Mouse (Mus musculus): ENCODE measurements around the gene Krtap4-13. TPM values are rescaled to one million over a fixed set of nuclear protein-coding genes. Genes with fewer than 3 reads are reported as not detected.
"Not testable (repeated sequence)": the region's sequence is repeated elsewhere in the genome, so short reads cannot be mapped to it uniquely, and the experiment has no call there.

Krtap4-13 gene
- not detected in 2 replicates for total RNA-seq (2015)
- total RNA-seq (2017) = not detected in 2 replicates

DNA sequence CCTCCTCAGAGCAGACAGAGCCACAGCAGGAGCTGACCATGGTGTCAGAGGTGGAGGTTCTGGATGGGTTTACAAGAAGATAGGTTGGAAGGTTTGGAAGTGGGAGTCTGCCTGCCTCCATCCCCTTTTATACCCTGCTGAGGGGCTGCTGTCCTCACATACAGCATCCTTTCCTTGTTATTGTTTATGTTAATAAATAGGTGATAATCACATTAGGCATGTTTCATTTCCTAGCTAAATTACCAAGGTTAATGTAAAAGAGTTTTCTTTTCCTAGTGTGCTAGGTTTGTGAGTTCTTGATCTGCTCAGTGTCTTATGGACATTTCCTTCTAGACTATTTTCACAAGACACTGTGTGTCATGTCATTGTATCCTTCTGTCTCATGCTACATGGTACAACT is at the start of gene Krtap4-13:
Krtap4-13 (minus strand) TSS at position 101 of the 400 bp plus-strand sequence.
- ATAC-seq (replicated peaks; ENCODE audit: poor library complexity) = not testable (repeated sequence)

DNA sequence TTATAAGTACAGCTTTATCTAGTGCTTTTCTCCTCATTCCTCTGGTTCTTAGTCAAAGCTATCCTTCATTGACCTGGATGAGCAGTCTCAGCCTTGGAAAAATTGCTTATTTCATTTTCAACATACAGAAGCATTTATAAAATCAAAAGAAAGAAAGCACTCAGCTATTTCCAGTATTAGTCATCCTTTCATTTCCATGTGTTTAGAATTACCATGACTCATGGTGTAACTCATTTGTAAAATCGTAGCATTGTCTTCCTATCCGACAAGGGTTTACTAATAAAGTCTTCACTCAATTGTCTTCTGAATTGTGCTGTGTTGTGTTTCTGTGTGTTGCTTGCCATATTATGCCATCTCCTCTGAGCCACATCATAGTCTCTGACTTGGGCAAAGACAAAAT is 49.1 kb upstream of the Krtap4-13 start:
- ATAC-seq (replicated peaks; ENCODE audit: poor library complexity) = no peak

- ATAC-seq (replicated peaks; ENCODE audit: poor library complexity) = no peak
Measured at GRCm38 (mm10) chr11:99857617-99858016, 47.9 kb upstream of the Krtap4-13 start, which contains the start of gene Gm11568. Gm11568 (plus strand) TSS chr11:99857917.

- no peak for ATAC-seq (replicated peaks; ENCODE audit: poor library complexity)
Measured at GRCm38 (mm10) chr11:99854121-99854520, 44.4 kb upstream of the Krtap4-13 start.

- no peak for ATAC-seq (replicated peaks; ENCODE audit: poor library complexity)
Measured at GRCm38 (mm10) chr11:99851508-99851907, 41.8 kb upstream of the Krtap4-13 start, which contains the start of gene Krtap4-16. Krtap4-16 (minus strand) TSS chr11:99851608.

DNA sequence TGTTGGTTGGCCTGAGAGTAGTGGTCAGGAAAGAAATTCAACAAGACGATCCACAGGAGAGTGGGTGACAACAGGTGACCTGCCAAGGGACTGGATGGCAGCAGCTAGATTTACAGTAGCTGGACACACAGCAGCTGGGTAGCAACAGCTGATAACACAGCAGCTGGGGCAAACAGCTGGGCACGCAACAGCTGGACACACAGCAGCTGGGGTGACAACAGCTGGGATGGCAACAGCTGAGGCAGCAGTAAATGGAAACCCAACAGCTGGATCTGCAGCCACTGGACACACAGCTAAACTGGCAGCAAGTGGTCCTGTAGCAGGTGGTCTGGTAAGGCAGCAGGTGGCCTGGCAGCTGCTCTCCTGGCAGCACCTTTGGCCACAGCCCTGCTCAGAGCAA is 37.1 kb upstream of the Krtap4-13 start:
- ATAC-seq (replicated peaks; ENCODE audit: poor library complexity) = no peak

- ATAC-seq (replicated peaks; ENCODE audit: poor library complexity) = no peak
Measured at GRCm38 (mm10) chr11:99842185-99842584, 32.5 kb upstream of the Krtap4-13 start.

DNA sequence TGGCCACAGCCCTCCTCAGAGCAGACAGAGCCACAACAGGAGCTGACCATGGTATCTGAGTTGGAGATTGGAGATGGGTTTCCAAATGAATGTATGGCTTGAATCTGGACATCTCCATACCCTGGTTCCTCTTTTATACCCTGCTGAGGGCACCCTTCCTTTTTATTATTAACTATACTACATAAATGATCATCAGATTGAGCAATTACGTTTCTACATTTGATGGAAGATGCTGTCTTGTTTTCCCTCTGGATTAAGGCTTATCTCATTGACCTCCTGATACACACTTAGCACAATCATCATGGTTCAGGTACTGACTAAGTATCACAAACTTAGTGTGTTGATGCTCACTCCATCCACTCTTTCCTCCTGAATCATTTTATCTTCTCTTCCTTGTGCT is 28.3 kb upstream of the Krtap4-13 start, which contains the start of gene 2300003K06Rik:
2300003K06Rik (minus strand) TSS at position 101 of the 400 bp plus-strand sequence.
- ATAC-seq (replicated peaks; ENCODE audit: poor library complexity) = no peak

DNA sequence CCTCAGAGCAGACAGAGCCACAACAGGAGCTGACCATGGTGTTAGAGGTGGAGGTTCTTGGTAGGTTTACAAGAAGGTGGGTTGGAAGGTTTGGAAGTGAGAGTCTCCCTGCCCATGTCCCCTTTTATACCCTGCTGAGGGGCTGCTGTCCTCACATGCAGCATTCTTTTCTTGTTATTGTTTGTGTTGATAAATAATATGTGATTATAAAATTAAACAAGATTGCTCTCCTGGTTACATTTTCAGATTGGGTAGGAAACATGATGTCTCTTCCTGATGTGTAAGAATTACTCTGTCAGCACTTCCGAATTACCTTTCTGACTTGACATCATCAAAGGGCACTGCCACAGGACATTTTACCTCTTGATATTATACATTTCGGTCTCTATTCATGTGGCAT is 5.9 kb upstream of the Krtap4-13 start, which contains the start of gene Gm11564:
Gm11564 (minus strand) TSS at position 101 of the 400 bp plus-strand sequence.
- not testable (repeated sequence) for ATAC-seq (replicated peaks; ENCODE audit: poor library complexity)

DNA sequence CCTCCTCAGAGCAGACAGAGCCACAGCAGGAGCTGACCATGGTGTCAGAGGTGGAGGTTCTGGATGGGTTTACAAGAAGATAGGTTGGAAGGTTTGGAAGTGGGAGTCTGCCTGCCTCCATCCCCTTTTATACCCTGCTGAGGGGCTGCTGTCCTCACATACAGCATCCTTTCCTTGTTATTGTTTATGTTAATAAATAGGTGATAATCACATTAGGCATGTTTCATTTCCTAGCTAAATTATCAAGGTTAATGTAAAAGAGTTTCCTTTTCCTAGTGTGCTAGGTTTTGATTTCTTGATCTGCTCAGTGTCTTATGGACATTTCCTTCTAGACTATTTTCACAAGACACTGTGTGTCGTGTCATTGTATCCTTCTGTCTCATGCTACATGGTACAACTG is 5.3 kb downstream of the Krtap4-13 start, which contains the start of gene Gm11554:
Gm11554 (minus strand) TSS at position 101 of the 400 bp plus-strand sequence.
- not testable (repeated sequence) for ATAC-seq (replicated peaks; ENCODE audit: poor library complexity)

- ATAC-seq (replicated peaks; ENCODE audit: poor library complexity) = not testable (repeated sequence)
Measured at GRCm38 (mm10) chr11:99798832-99799231, 10.9 kb downstream of the Krtap4-13 start, which contains the start of gene Gm11569. Gm11569 (minus strand) TSS chr11:99798932.

DNA sequence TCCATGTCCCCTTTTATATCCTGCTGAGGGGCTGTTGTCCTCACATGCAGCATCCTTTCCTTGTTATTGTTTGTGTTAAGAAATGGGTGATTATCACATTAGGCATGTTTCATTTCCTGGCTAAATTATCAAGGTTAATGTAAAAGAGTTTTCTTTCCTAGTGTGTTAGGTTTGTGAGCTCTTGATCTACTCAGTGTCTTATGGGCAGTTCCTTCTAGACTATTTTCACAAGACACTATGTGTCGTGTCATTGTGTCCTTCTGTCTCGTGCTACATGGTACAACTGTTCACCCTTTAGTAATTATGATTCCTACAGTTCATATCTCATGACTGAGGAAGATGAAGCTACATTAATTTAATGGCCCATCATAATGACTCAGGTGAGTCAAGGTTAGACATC is 16.3 kb downstream of the Krtap4-13 start, which contains the start of gene Gm11596:
Gm11596 (minus strand) TSS at position 101 of the 400 bp plus-strand sequence.
- no peak for ATAC-seq (replicated peaks; ENCODE audit: poor library complexity)

DNA sequence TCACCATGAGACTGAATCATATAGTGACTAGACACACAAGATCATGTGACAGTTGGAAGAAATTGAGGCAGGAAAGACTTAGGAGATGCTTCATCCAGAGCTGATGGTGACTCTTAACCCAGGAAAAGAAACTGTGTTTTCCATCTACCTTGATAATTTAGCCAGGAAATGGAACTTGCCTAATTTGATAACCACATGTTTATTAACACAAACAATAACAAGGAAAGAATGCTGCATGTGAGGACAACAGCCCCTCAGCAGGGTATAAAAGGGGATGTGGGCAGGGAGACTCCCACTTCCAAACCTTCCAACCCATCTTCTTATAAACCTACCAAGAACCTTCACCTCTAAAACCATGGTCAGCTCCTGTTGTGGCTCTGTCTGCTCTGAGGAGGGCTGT is 24.8 kb downstream of the Krtap4-13 start, which contains the start of gene Krtap4-9:
Krtap4-9 (plus strand) TSS at position 301 of the 400 bp plus-strand sequence.
- ATAC-seq (replicated peaks; ENCODE audit: poor library complexity) = not testable (repeated sequence)

GRCm38 (mm10) chr11:99780604-99781003 is 29.1 kb downstream of the Krtap4-13 start, which contains the start of gene Krtap4-8:
Krtap4-8 (minus strand) TSS chr11:99780704.
- no peak for ATAC-seq (replicated peaks; ENCODE audit: poor library complexity)

DNA sequence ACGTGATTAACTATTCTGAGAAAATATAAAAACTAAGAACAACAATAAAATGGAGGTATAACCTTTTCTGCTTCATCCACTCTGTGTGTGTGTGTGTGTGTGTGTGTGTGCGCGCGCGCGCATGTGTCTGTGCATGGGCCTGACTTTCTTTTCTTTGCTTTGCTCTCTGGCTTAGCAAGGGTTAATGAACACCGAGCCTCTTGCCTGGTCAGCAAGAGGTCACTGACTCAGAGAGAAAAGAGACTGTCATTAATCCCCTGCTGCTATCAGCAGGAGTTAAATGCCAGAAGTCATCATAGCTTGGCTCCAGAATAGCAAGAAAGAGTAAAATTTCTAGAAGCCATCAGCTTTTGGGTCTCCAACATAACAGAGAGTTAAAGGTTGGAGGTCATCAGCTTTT is 31.3 kb downstream of the Krtap4-13 start:
- no peak for ATAC-seq (replicated peaks; ENCODE audit: poor library complexity)

DNA sequence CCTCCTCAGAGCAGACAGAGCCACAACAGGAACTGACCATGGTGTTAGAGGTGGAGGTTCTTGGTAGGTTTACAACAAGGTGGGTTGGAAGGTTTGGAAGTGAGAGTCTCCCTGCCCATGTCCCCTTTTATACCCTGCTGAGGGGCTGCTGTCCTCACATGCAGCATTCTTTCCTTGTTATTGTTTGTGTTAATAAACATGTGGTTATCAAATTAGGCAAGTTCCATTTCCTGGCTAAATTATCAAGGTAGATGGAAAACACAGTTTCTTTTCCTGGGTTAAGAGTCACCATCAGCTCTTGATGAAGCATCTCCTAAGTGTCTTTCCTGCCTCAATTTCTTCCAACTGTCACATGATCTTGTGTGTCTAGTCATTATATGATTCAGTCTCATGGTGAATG is 36.9 kb downstream of the Krtap4-13 start, which contains the start of gene Gm11595:
Gm11595 (minus strand) TSS at position 101 of the 400 bp plus-strand sequence.
- not testable (repeated sequence) for ATAC-seq (replicated peaks; ENCODE audit: poor library complexity)

GRCm38 (mm10) chr11:99768410-99768809 is 41.3 kb downstream of the Krtap4-13 start:
- ATAC-seq (replicated peaks; ENCODE audit: poor library complexity) = no peak

Other genes starting within 250 kb of the Krtap4-13 start
Only the 30 nearest of the 41 such genes appear.
- not detected in 2 replicates for gene Krtap2-4, start 195.0 kb downstream of the Krtap4-13 start, total RNA-seq (2015)
- not detected in 2 replicates for gene Krtap2-4, start 195.0 kb downstream of the Krtap4-13 start, total RNA-seq (2017)
- not detected in 2 replicates for gene Gm11562, start 189.5 kb downstream of the Krtap4-13 start, total RNA-seq (2015)
- not detected in 2 replicates for gene Gm11562, start 189.5 kb downstream of the Krtap4-13 start, total RNA-seq (2017)
- not detected in 2 replicates for gene Krtap4-1, start 181.7 kb downstream of the Krtap4-13 start, total RNA-seq (2015)
- not detected in 2 replicates for gene Krtap4-1, start 181.7 kb downstream of the Krtap4-13 start, total RNA-seq (2017)
- not detected in 2 replicates for gene Krtap4-2, start 174.8 kb downstream of the Krtap4-13 start, total RNA-seq (2015)
- gene Krtap4-2, start 174.8 kb downstream of the Krtap4-13 start, total RNA-seq (2017) = not detected in 2 replicates
- gene Krtap4-7, start 165.8 kb downstream of the Krtap4-13 start, total RNA-seq (2015) = not detected in 2 replicates
- not detected in 2 replicates for gene Krtap4-7, start 165.8 kb downstream of the Krtap4-13 start, total RNA-seq (2017)
- gene Gm11555, start 159.7 kb downstream of the Krtap4-13 start, total RNA-seq (2015) = not detected in 2 replicates
- gene Gm11555, start 159.7 kb downstream of the Krtap4-13 start, total RNA-seq (2017) = not detected in 2 replicates
- gene Gm11563, start 150.9 kb downstream of the Krtap4-13 start, total RNA-seq (2015) = not detected in 2 replicates
- gene Gm11563, start 150.9 kb downstream of the Krtap4-13 start, total RNA-seq (2017) = not detected in 2 replicates
- not detected in 2 replicates for gene Krtap4-6, start 143.9 kb downstream of the Krtap4-13 start, total RNA-seq (2015)
- not detected in 2 replicates for gene Krtap4-6, start 143.9 kb downstream of the Krtap4-13 start, total RNA-seq (2017)
- gene Gm14190, start 119.2 kb downstream of the Krtap4-13 start, total RNA-seq (2015) = not detected in 2 replicates
- gene Gm14190, start 119.2 kb downstream of the Krtap4-13 start, total RNA-seq (2017) = not detected in 2 replicates
- not detected in 2 replicates for gene Gm14180, start 75.6 kb downstream of the Krtap4-13 start, total RNA-seq (2015)
- gene Gm14180, start 75.6 kb downstream of the Krtap4-13 start, total RNA-seq (2017) = not detected in 2 replicates
- not detected in 2 replicates for gene Gm11595, start 37.0 kb downstream of the Krtap4-13 start, total RNA-seq (2015)
- not detected in 2 replicates for gene Gm11595, start 37.0 kb downstream of the Krtap4-13 start, total RNA-seq (2017)
- gene Krtap4-8, start 29.2 kb downstream of the Krtap4-13 start, total RNA-seq (2015) = not detected in 2 replicates
- gene Krtap4-8, start 29.2 kb downstream of the Krtap4-13 start, total RNA-seq (2017) = not detected in 2 replicates
- not detected in 2 replicates for gene Krtap4-9, start 24.7 kb downstream of the Krtap4-13 start, total RNA-seq (2015)
- gene Krtap4-9, start 24.7 kb downstream of the Krtap4-13 start, total RNA-seq (2017) = not detected in 2 replicates
- not detected in 2 replicates for gene Gm11596, start 16.4 kb downstream of the Krtap4-13 start, total RNA-seq (2015)
- not detected in 2 replicates for gene Gm11596, start 16.4 kb downstream of the Krtap4-13 start, total RNA-seq (2017)
- gene Gm11569, start 11.0 kb downstream of the Krtap4-13 start, total RNA-seq (2015) = not detected in 2 replicates
- not detected in 2 replicates for gene Gm11569, start 11.0 kb downstream of the Krtap4-13 start, total RNA-seq (2017)
- gene Gm11554, start 5.4 kb downstream of the Krtap4-13 start, total RNA-seq (2015) = not detected in 2 replicates
- gene Gm11554, start 5.4 kb downstream of the Krtap4-13 start, total RNA-seq (2017) = not detected in 2 replicates
- not detected in 2 replicates for gene Gm11564, start 5.8 kb upstream of the Krtap4-13 start, total RNA-seq (2015)
- gene Gm11564, start 5.8 kb upstream of the Krtap4-13 start, total RNA-seq (2017) = not detected in 2 replicates
- not detected in 2 replicates for gene 2300003K06Rik, start 28.2 kb upstream of the Krtap4-13 start, total RNA-seq (2015)
- not detected in 2 replicates for gene 2300003K06Rik, start 28.2 kb upstream of the Krtap4-13 start, total RNA-seq (2017)
- not detected in 2 replicates for gene Krtap4-16, start 41.7 kb upstream of the Krtap4-13 start, total RNA-seq (2015)
- gene Krtap4-16, start 41.7 kb upstream of the Krtap4-13 start, total RNA-seq (2017) = not detected in 2 replicates
- gene Gm11568, start 48.0 kb upstream of the Krtap4-13 start, total RNA-seq (2015) = not detected in 2 replicates
- not detected in 2 replicates for gene Gm11568, start 48.0 kb upstream of the Krtap4-13 start, total RNA-seq (2017)
- not detected in 2 replicates for gene Gm11559, start 54.6 kb upstream of the Krtap4-13 start, total RNA-seq (2015)
- gene Gm11559, start 54.6 kb upstream of the Krtap4-13 start, total RNA-seq (2017) = not detected in 2 replicates
- not detected in 2 replicates for gene Krtap9-1, start 63.5 kb upstream of the Krtap4-13 start, total RNA-seq (2015)
- not detected in 2 replicates for gene Krtap9-1, start 63.5 kb upstream of the Krtap4-13 start, total RNA-seq (2017)
- gene Gm11567, start 69.3 kb upstream of the Krtap4-13 start, total RNA-seq (2015) = not detected in 2 replicates
- not detected in 2 replicates for gene Gm11567, start 69.3 kb upstream of the Krtap4-13 start, total RNA-seq (2017)
- gene Krtap31-1, start 98.0 kb upstream of the Krtap4-13 start, total RNA-seq (2015) = not detected in 2 replicates
- gene Krtap31-1, start 98.0 kb upstream of the Krtap4-13 start, total RNA-seq (2017) = not detected in 2 replicates
- not detected in 2 replicates for gene Gm11565, start 104.9 kb upstream of the Krtap4-13 start, total RNA-seq (2015)
- not detected in 2 replicates for gene Gm11565, start 104.9 kb upstream of the Krtap4-13 start, total RNA-seq (2017)
- not detected in 2 replicates for gene Krtap31-2, start 126.4 kb upstream of the Krtap4-13 start, total RNA-seq (2015)
- not detected in 2 replicates for gene Krtap31-2, start 126.4 kb upstream of the Krtap4-13 start, total RNA-seq (2017)
- gene Krtap9-5, start 138.6 kb upstream of the Krtap4-13 start, total RNA-seq (2015) = not detected in 2 replicates
- not detected in 2 replicates for gene Krtap9-5, start 138.6 kb upstream of the Krtap4-13 start, total RNA-seq (2017)
- not detected in 2 replicates for gene Krtap29-1, start 169.2 kb upstream of the Krtap4-13 start, total RNA-seq (2015)
- gene Krtap29-1, start 169.2 kb upstream of the Krtap4-13 start, total RNA-seq (2017) = not detected in 2 replicates
- not detected in 2 replicates for gene Krtap16-1, start 176.7 kb upstream of the Krtap4-13 start, total RNA-seq (2015)
- gene Krtap16-1, start 176.7 kb upstream of the Krtap4-13 start, total RNA-seq (2017) = not detected in 2 replicates
- gene Krtap17-1, start 184.1 kb upstream of the Krtap4-13 start, total RNA-seq (2015) = not detected in 2 replicates
- gene Krtap17-1, start 184.1 kb upstream of the Krtap4-13 start, total RNA-seq (2017) = not detected in 2 replicates